24 mouse cellular contexts compared by ENCODE assay signal in the genomic region with DNA sequence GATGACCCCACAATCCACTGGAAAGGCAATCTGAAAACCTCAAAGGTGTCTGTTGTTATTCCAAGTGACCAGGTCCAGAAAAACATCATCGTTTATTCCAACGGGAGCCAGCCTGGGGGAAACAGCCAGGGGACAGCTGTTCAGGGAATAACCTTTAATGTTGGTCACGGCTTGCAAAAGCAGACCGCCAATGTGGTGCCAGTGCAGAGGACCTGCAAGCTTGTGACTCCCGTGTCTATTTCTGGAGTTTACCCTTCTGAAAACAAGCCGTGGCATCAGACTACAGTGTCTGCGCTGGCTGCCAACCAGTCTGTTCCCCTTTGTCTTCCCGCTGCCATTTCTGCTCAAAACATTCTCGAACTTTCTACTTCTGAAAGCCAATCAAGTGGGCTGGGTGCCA. TPM values are rescaled to one million over a fixed set of nuclear protein-coding genes. Genes with fewer than 3 reads are reported as not detected.
DNase-seq lines count a peak whose midpoint lies in the region; ATAC-seq lines count a peak whose summit lies in the region.
"Had no signal": no experiment of that assay in that cellular context is flagged by ENCODE, and none has a peak within 500 bp of the region (broad histone marks: within the 10 kb centered on the region; RNA-seq: fewer than 3 reads in every experiment).

No protein-coding gene starts in this region.

- no peak overlapping the region for H3K9ac ChIP-seq in heart, embryonic 12.5 days
- H3K9ac ChIP-seq in midbrain, embryonic 15.5 days: no peak overlapping the region
- no peak overlapping the region for H3K9ac ChIP-seq in kidney, embryonic 14.5 days (ENCODE audit: low read depth, low read length)
- H3K9ac ChIP-seq: embryonic facial prominence, embryonic 12.5 days; hindbrain, embryonic 13.5 days; limb, embryonic 12.5 days; lung, embryonic 15.5 days had no signal

- H3K4me2 ChIP-seq in heart, embryonic 12.5 days: no peak overlapping the region
- no peak overlapping the region for H3K4me2 ChIP-seq in midbrain, embryonic 15.5 days
- no peak overlapping the region for H3K4me2 ChIP-seq in kidney, embryonic 14.5 days (replicated peaks; ENCODE audit: low read depth, low read length)
- H3K4me2 ChIP-seq: embryonic facial prominence, embryonic 12.5 days; hindbrain, embryonic 13.5 days; limb, embryonic 12.5 days; lung, embryonic 15.5 days had no signal

- H3K27ac ChIP-seq in heart, embryonic 12.5 days (ENCODE audit: poor library complexity, severe bottlenecking): no peak overlapping the region
- no peak overlapping the region for H3K27ac ChIP-seq in midbrain, embryonic 15.5 days
- H3K27ac ChIP-seq in kidney, embryonic 14.5 days (ENCODE audit: low read depth, low read length): no peak overlapping the region
- H3K27ac ChIP-seq: embryonic facial prominence, embryonic 12.5 days; hindbrain, embryonic 13.5 days; limb, embryonic 12.5 days; lung, embryonic 15.5 days; midbrain, embryonic 10.5 days had no signal

- intact Hi-C loops in heart, postnatal 10 days (cut with DNase I): no loop called here
- intact Hi-C loops in left cerebral cortex, postnatal 36 days (cut with DNase I): no loop called here

- peaks cover 87% of the 10 kb centered on the region for H3K36me3 ChIP-seq in heart, embryonic 12.5 days
- peaks cover 18% of the 10 kb centered on the region; the same call in 1 of the 2 replicates for H3K36me3 ChIP-seq in midbrain, embryonic 15.5 days (replicated peaks)
- peaks cover 65% of the 10 kb centered on the region for H3K36me3 ChIP-seq in kidney, embryonic 14.5 days (ENCODE audit: control insufficient read depth, insufficient read depth, low read length)

- no peaks in the 10 kb centered on the region for H3K27me3 ChIP-seq in heart, embryonic 12.5 days (replicated peaks)
- H3K27me3 ChIP-seq in midbrain, embryonic 15.5 days (replicated peaks): no peaks in the 10 kb centered on the region
- no peaks in the 10 kb centered on the region for H3K27me3 ChIP-seq in kidney, embryonic 14.5 days (ENCODE audit: control insufficient read depth, insufficient read depth, low read length)
- H3K27me3 ChIP-seq: embryonic facial prominence, embryonic 12.5 days; hindbrain, embryonic 13.5 days; limb, embryonic 12.5 days; lung, embryonic 15.5 days had no signal

- ATAC-seq in heart, embryonic 12.5 days (ENCODE audit: insufficient number of reproducible peaks, low FRiP score): no peak
- ATAC-seq in midbrain, embryonic 15.5 days (replicated peaks): no peak
- ATAC-seq in kidney, embryonic 14.5 days (ENCODE audit: low FRiP score, low TSS enrichment): no peak
- ATAC-seq: forebrain, embryonic 14.5 days; intestine, embryonic 16.5 days; midbrain, embryonic 16.5 days had no signal

- no peaks in the 10 kb centered on the region for H3K9me3 ChIP-seq in heart, embryonic 12.5 days (replicated peaks)
- H3K9me3 ChIP-seq in midbrain, embryonic 15.5 days: no peaks in the 10 kb centered on the region
- H3K9me3 ChIP-seq in kidney, embryonic 14.5 days (ENCODE audit: control insufficient read depth, low read length): no peaks in the 10 kb centered on the region
- H3K9me3 ChIP-seq: embryonic facial prominence, embryonic 12.5 days; hindbrain, embryonic 13.5 days; limb, embryonic 12.5 days; lung, embryonic 15.5 days; midbrain, embryonic 10.5 days had no signal

- no peaks in the 10 kb centered on the region; the same call in 1 of the 2 replicates for H3K4me1 ChIP-seq in heart, embryonic 12.5 days (replicated peaks)
- H3K4me1 ChIP-seq in midbrain, embryonic 15.5 days: no peaks in the 10 kb centered on the region
- no peaks in the 10 kb centered on the region for H3K4me1 ChIP-seq in kidney, embryonic 14.5 days (ENCODE audit: control insufficient read depth, insufficient read depth, low read length)
- H3K4me1 ChIP-seq: embryonic facial prominence, embryonic 12.5 days; hindbrain, embryonic 13.5 days; limb, embryonic 12.5 days; lung, embryonic 15.5 days; midbrain, embryonic 10.5 days had no signal

- peak; percentile 53 for DNase-seq in heart, adult 8-10 months (ENCODE audit: low spot score)
- DNase-seq in gastrocnemius, postnatal 25 days: peak; percentile 79
- DNase-seq in heart, postnatal 10 days: peak; percentile 66 to 78
- no peak for DNase-seq in left cerebral cortex, postnatal 36 days (ENCODE audit: low spot score in 2 of 2)
- DNase-seq: adrenal gland, postnatal 10 days; B cell, adult 2 months; cerebellum, adult 9-10 months; embryo, embryonic 11 days; kidney, adult 8-10 months; kidney, postnatal 10 days; right cerebral cortex, adult 18-20 months; thymus, adult 2 months; thymus, postnatal 36 days had no signal

- no peak overlapping the region for H3K4me3 ChIP-seq in heart, embryonic 12.5 days
- no peak overlapping the region for H3K4me3 ChIP-seq in midbrain, embryonic 15.5 days
- H3K4me3 ChIP-seq in kidney, embryonic 14.5 days (ENCODE audit: low read length): no peak overlapping the region
- H3K4me3 ChIP-seq: embryonic facial prominence, embryonic 12.5 days; hindbrain, embryonic 13.5 days; limb, embryonic 12.5 days; lung, embryonic 15.5 days; midbrain, embryonic 10.5 days had no signal

- 86% methylated on average over 9 of the region's 9 CpGs for WGBS in heart, embryonic 12.5 days
- WGBS in midbrain, embryonic 15.5 days: 92% methylated on average over 9 of the region's 9 CpGs
- WGBS in kidney, embryonic 14.5 days: 94% methylated on average over 9 of the region's 9 CpGs

RNA-seq across cellular contexts. Expression of a gene that starts 42.5 kb away (rescaled TPM):
- 10 to 100 TPM; 15.6 to 22.2 (median 17.3) TPM for total RNA-seq in heart, adult 8-10 months (2022)
- polyA plus RNA-seq in heart, embryonic 12.5 days (2016; fragmentation: Nextera tagmentation; extraction: Ambion mirVana): 2.4 and 3.2 TPM in 2 replicates
- 10 to 100 TPM; 24.3 to 36.1 TPM for total RNA-seq in gastrocnemius, postnatal 25 days (2021)
- 10 to 100 TPM; 23.0 to 24.5 TPM for total RNA-seq in heart, postnatal 10 days (2021)
- total RNA-seq in left cerebral cortex, postnatal 36 days (2021): 10 to 100 TPM; 33.6 to 40.4 TPM
- 2.8 and 2.9 TPM in 2 replicates for polyA plus RNA-seq in midbrain, embryonic 15.5 days (2015; fragmentation: Nextera tagmentation; extraction: Ambion mirVana)
- 5.7 and 6.6 TPM in 2 replicates for polyA plus RNA-seq in kidney, embryonic 14.5 days (2014; fragmentation: Nextera tagmentation; extraction: Ambion mirVana)

Comparison
In these comparisons a context has a peak if more than half of its experiments do, and no peak if none do; other contexts are left out.
1. DNase-seq: peak in heart, adult 8-10 months (single experiment), gastrocnemius, postnatal 25 days (single experiment) and heart, postnatal 10 days (2 of 2); none in left cerebral cortex, postnatal 36 days (0 of 2).